Mouse (Mus musculus) cerebellum, adult 2 months (tissue): ENCODE results near the gene Cops4.

ENCODE experiments used
- CTCF ChIP-seq: fragments of 200-500 bp; IDR thresholded peaks from 2 replicates; pipeline ENCODE4 v1.5.1; 2011; ENCODE audit warnings: low read depth, mild to moderate bottlenecking, control low read depth, low read length, moderate library complexity, borderline replicate concordance; ENCODE audit not compliant: insufficient read depth
- POLR2A ChIP-seq: fragments of 200-500 bp; IDR thresholded peaks from 2 replicates; pipeline ENCODE4 v1.6.1; 2011; ENCODE audit warnings: low read length, control low read depth, borderline replicate concordance; ENCODE audit not compliant: insufficient read depth

DNA sequence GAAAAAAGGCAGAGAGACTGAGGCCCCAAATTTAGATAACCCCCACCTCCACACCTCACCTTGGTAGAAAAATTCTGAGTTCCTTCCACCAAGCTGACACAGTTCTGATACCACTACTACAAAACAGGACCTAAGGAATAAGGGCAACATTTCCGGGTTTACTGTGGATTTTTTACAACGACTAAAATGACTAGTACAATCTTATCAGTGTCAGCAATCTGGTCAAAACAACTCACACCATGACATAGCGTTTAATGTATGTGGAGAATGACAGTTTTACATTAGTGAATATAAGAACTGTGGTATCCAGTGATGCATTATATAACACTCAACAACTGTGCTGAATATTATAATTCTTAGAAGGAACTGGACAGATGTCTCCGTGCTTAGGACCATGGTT is 16.8 kb upstream of the Cops4 start:
- TF ChIP-seq CTCF (no peak), POLR2A (no peak)
